Mouse (Mus musculus): ENCODE measurements around the gene Btbd35f25.
"Not testable (repeated sequence)": the region's sequence is repeated elsewhere in the genome, so short reads cannot be mapped to it uniquely, and the experiment has no call there.

Btbd35f25 gene

DNA sequence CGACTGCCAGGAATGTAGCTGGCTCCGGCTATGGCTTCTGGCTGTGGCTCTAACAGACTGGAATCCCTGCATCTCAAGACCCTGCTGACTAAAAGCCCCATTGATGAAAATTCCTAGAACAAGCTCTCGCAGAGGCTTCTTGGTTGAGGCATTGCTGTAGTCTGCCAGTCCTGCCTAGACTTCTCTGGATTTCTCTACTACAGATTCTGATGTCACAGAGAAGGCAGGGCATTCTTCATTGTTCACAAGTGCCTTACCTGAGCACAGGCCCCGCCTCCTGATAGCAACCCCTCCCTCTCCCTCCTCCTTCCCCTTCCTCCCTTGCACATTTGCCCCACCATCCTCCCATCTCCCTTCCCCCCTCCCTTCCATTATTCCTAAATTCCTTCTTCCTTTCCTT, at the start of gene Btbd35f25:
Btbd35f25 (minus strand) TSS at position 101 of the 400 bp plus-strand sequence.
- not testable (repeated sequence) for DNase-seq (ENCODE audit: low read depth)

DNA sequence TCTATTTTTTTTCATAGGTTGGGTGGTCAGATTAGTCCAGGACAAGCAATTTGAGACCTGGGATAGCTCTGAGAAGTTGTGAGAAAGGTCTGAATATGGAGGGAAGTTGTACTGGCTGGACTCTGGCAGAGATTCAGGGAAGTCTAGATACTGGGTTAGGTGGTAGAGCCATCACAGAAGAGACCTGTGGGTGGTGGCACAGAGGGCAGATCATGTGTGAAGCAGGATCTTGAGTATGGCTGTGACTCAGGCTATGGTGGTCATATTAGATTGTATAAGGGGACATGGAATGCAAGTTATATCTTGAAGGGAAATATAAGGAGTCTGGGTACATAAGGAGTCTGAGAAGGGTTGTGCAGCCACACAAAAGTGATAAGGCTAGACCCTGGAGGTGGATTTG, 49.3 kb upstream of the Btbd35f25 start:
- DNase-seq (ENCODE audit: low read depth), result no peak

DNA sequence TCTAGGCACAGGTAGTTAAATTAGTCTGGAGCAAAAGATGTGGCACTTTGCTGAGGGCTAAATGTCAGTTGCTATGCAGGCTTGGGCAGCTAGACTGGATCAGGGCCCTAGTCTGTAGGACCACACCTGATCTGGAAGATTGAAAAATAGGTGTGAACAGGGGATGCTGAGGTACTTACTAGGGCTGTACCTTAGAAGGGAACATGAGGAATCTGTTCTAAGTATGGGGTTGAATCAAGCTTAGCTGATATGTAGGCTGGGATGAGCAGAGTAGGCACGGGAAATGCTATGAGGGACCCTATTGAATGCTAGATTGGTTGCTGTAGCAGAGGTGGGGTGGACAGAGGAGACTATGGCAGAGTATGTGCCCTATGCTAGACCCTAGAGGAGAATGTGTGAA, 47.0 kb upstream of the Btbd35f25 start:
- no peak for DNase-seq (ENCODE audit: low read depth)

DNA sequence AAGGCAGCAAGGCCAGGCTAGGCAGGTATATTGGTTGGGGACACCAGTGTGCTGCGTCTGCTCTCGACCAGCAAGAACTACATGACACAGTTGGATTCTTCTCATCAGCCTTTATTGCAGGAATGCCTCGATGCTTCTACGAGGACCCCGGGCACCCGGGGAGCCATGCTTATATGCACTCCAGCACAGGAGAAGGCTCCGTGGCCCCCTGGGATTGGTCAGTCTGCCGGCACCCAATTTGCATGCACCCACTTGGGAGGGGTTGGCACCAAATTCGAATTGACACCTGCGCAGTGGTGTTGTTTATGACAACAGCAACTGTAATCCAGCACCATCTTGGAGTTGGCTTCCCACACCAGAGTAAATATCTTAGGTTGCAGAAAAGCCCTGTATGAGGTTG, 28.1 kb upstream of the Btbd35f25 start:
- DNase-seq (ENCODE audit: low read depth), result no peak

DNA sequence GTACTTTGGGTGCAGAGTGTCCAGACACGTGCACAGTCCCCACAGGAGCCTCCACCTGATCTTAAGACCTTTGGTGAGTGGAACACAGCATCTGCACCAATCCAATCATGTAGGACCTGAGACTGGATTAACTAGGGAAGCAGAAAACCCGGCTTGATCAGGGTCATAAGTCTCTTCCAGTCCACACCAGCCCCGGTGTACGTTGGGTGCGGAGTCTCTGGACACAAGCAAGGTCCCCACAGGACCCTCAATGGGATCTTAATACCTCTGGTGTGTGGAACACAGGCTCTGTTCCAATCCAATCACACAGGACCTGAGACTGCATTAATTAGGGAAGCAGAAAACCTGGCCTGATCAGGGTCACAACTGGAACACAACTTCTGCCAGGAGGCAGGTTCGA, 20.0 kb upstream of the Btbd35f25 start:
- DNase-seq (ENCODE audit: low read depth), result no peak
